23 mouse cellular contexts compared by ENCODE assay signal in genomic region chr6:41521487-41521886, GRCm38 (mm10). TPM values are rescaled to one million over a fixed set of nuclear protein-coding genes. Genes with fewer than 3 reads are reported as not detected.
"Had no signal": no experiment of that assay in that cellular context is flagged by ENCODE, and none has a peak within 500 bp of the region (broad histone marks: within the 10 kb centered on the region; RNA-seq: fewer than 3 reads in every experiment).

TSS of gene Prss2 (plus strand) at chr6:41521787.

- H3K27ac ChIP-seq: hindbrain, postnatal 0 days; layer of hippocampus, adult 2 months; limb, embryonic 12.5 days; liver, embryonic 13.5 days; midbrain, embryonic 15.5 days; neural tube, embryonic 12.5 days had no signal

- H3K9me3 ChIP-seq: limb, embryonic 12.5 days; liver, embryonic 13.5 days; megakaryocyte, embryonic 14.5 days; midbrain, embryonic 15.5 days; neural tube, embryonic 12.5 days had no signal

- H3K4me1 ChIP-seq: limb, embryonic 12.5 days; liver, embryonic 13.5 days; midbrain, embryonic 15.5 days; neural tube, embryonic 12.5 days had no signal

- H3K27me3 ChIP-seq: limb, embryonic 12.5 days; liver, embryonic 13.5 days; megakaryocyte, embryonic 14.5 days; midbrain, embryonic 15.5 days; neural tube, embryonic 12.5 days had no signal

- H3K36me3 ChIP-seq: limb, embryonic 12.5 days; liver, embryonic 13.5 days; midbrain, embryonic 15.5 days; neural tube, embryonic 12.5 days had no signal

- H3K4me2 ChIP-seq: limb, embryonic 12.5 days; liver, embryonic 13.5 days; midbrain, embryonic 11.5 days; midbrain, embryonic 15.5 days; neural tube, embryonic 12.5 days had no signal

- H3K4me3 ChIP-seq: layer of hippocampus, adult 2 months; limb, embryonic 12.5 days; liver, embryonic 13.5 days; megakaryocyte, embryonic 14.5 days; midbrain, embryonic 15.5 days; neural tube, embryonic 12.5 days had no signal

- DNase-seq: kidney, adult 11 months; kidney, postnatal 10 days; kidney, postnatal 4 days; liver; liver, embryonic 13.5 days; liver, postnatal 0 days; lung, postnatal 36 days; retina, postnatal 1 day; right cerebral cortex, postnatal 4 days; thymus, postnatal 25 days had no signal

- H3K9ac ChIP-seq: limb, embryonic 12.5 days; liver, embryonic 13.5 days; liver, postnatal 0 days; midbrain, embryonic 15.5 days; neural tube, embryonic 12.5 days had no signal

- ATAC-seq: hindbrain, postnatal 0 days; liver, postnatal 0 days; midbrain, embryonic 15.5 days had no signal

RNA-seq across cellular contexts. Expression of gene Prss2, which starts in this region (rescaled TPM):
- total RNA-seq: hindbrain, postnatal 0 days; layer of hippocampus, adult 2 months; layer of hippocampus, postnatal 10 days; left cerebral cortex, postnatal 36 days; monocyte, adult 5-6 weeks; neutrophil, adult 5-6 weeks had no signal
- polyA plus RNA-seq: hindbrain, postnatal 0 days; kidney, embryonic 14.5 days; limb, embryonic 12.5 days; liver, embryonic 13.5 days; lung, embryonic 16.5 days; midbrain, embryonic 11.5 days; midbrain, embryonic 15.5 days; neural tube, embryonic 12.5 days had no signal
